Mouse (Mus musculus) splenic B cell, adult 2 months (primary cell): ENCODE data around the gene Tmem132d.

ENCODE experiments used
- DNase-seq: peaks from one replicate; pipeline ENCODE4 v3.0.0-alpha.2; 2011; ENCODE audit warnings: low read depth, low spot score
- H3K27me3 ChIP-seq: 2 replicates; pipeline ENCODE4 v1.6.1; 2012; ENCODE audit warnings: mild to moderate bottlenecking, low read length, moderate library complexity, mixed read lengths; ENCODE audit not compliant: control insufficient read depth, poor library complexity, insufficient read depth, severe bottlenecking
- H3K36me3 ChIP-seq: 2 replicates; pipeline ENCODE4 v1.6.1; 2012; ENCODE audit warnings: mild to moderate bottlenecking, low read length, moderate library complexity, mixed read lengths; ENCODE audit not compliant: control insufficient read depth, poor library complexity, insufficient read depth, severe bottlenecking

Tmem132d gene

DNA sequence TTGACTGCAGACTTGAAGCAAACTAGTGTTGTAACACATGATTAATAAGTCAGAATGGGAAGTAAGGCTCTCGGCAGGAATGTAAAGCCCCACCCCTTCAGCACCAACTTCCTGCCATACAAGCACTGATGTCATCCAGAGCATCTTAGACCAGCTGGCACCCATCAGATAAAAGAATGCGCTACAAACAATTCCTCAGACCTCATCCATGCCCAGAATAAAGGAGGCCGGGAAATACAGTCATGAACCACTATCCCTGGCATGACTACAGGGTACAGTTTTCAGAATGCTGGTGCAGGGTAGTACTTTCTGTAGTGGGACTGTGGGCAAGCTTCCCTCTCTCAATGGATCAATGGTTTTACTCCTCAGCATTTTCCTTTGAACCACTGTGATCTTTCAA, 310.2 kb downstream of the Tmem132d start:
- DNase-seq, result no peak
- no peaks in the 10 kb centered on the region for H3K36me3 ChIP-seq
- H3K27me3 ChIP-seq, result no peaks in the 10 kb centered on the region

GRCm38 (mm10) chr5:128119171-128119570, 313.7 kb downstream of the Tmem132d start:
- H3K36me3 ChIP-seq, result no peaks in the 10 kb centered on the region
- no peak for DNase-seq
- no peaks in the 10 kb centered on the region for H3K27me3 ChIP-seq

DNA sequence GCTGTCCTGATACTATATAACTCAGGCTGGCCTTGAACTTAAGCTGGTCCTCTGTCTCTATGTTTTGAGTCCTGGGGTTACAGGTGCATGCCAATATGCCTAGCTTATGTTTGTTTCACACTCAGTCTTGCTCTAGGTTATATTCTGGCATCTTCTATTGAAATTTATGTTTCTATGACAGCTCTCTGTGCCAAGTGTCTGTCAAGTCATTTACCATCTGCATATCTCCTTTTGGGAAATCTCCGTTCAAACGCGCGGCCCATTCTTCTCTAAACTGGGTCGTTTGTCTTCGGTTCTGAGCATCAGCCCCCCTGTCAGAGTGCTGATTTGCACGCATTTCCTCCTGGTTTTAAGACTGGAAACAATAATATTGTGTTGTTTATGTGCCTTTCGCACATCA, 319.8 kb downstream of the Tmem132d start:
- Histone ChIP-seq H3K27me3 (no peaks in the 10 kb centered on the region), H3K36me3 (no peaks in the 10 kb centered on the region)
- no peak for DNase-seq

GRCm38 (mm10) chr5:128112518-128112917, 320.4 kb downstream of the Tmem132d start:
- Histone ChIP-seq H3K36me3 (no peaks in the 10 kb centered on the region), H3K27me3 (no peaks in the 10 kb centered on the region)
- DNase-seq, result no peak

DNA sequence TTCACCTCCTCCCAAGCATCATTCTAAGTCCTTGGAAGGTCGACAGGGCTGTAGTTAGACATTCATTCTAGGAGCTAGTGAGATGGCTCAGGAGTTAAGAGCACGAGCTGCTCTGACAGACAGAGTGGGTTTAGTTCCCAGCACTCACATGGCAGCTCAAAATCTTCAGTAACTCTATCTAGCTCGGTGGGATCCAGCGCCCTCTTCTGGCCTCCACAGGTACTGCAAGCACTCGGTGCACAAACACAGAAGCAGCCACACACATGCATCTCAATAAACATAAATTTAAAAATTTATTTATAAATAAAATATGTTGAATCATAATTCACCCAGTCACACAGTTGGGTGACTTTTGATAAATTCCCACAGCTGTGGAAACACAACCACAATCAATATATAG, 321.2 kb downstream of the Tmem132d start:
- no peak for DNase-seq
- no peaks in the 10 kb centered on the region for H3K36me3 ChIP-seq

GRCm38 (mm10) chr5:128102556-128102955, 330.3 kb downstream of the Tmem132d start:
- no peak for DNase-seq
- no peaks in the 10 kb centered on the region for H3K27me3 ChIP-seq

More for the DNA sequence above, 321.2 kb downstream of the Tmem132d start:
- H3K27me3 ChIP-seq, result no peaks in the 10 kb centered on the region

DNA sequence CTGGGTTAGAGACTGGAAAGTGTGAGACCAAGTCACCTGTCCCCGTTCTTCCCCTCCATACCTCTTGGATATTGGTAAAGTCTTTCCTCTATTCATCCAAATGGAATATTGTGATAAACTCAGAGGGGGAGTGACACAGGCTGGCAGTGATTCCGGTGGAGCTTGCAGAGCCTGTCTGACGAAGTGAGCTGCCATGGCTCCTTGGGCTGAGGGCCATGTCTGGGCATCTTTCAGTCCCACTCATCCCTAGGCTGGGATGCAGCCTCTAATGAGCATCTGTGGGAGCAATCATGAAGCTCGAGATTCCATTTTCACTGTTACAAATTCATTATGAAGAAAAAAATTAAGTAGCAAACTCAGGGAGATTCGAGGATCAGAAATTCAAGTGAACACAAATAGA, 332.5 kb downstream of the Tmem132d start:
- Histone ChIP-seq H3K36me3 (no peaks in the 10 kb centered on the region), H3K27me3 (no peaks in the 10 kb centered on the region)
- DNase-seq, result no peak

More at GRCm38 (mm10) chr5:128102556-128102955, 330.3 kb downstream of the Tmem132d start:
- no peaks in the 10 kb centered on the region for H3K36me3 ChIP-seq

DNA sequence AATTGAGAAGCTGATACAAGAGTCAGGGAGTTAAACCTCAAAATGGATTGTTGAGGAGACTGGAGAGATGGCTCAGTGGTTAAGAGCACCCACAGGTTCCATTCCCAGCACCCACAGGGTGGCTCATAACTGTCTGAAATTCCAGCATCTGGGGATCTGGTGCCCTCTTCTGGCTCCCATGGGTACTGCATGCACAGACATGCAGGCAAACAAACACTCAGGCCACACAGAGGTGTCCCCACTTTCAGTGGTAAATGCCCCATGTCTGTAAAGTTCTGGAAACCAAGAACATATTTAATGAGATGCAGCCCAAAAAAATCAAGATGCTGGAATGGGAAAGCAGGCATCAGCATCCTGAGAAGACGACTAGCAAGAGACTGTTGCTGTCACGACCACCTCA, 333.4 kb downstream of the Tmem132d start:
- no peak for DNase-seq
- H3K27me3 ChIP-seq, result no peaks in the 10 kb centered on the region
- H3K36me3 ChIP-seq, result no peaks in the 10 kb centered on the region

DNA sequence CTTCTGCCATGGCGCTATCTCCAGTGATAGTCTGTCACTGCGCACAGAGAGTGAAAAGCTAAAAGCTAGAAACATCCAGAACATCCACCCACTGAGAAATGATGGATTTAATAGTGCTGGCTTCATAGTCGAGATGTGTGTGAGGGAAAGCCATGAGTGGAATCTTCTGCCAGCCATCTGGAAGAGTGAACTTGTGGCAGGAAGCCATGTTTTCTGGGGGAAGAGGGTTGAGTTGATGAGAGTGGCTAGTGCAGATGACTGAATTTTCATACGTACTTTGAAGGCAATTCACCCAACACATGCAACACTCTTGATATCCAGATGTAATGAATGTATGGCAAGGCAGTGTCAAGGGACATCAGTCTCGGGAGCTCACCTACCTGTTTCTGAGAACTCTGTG, 342.3 kb downstream of the Tmem132d start:
- no peak for DNase-seq
- no peaks in the 10 kb centered on the region for H3K27me3 ChIP-seq
- no peaks in the 10 kb centered on the region for H3K36me3 ChIP-seq

- no peaks in the 10 kb centered on the region for H3K27me3 ChIP-seq
- no peak for DNase-seq
- no peaks in the 10 kb centered on the region for H3K36me3 ChIP-seq
Observed at GRCm38 (mm10) chr5:128075456-128075855, 357.4 kb downstream of the Tmem132d start.

GRCm38 (mm10) chr5:128072616-128073015, 360.3 kb downstream of the Tmem132d start:
- no peaks in the 10 kb centered on the region for H3K27me3 ChIP-seq
- no peak for DNase-seq
- no peaks in the 10 kb centered on the region for H3K36me3 ChIP-seq

DNA sequence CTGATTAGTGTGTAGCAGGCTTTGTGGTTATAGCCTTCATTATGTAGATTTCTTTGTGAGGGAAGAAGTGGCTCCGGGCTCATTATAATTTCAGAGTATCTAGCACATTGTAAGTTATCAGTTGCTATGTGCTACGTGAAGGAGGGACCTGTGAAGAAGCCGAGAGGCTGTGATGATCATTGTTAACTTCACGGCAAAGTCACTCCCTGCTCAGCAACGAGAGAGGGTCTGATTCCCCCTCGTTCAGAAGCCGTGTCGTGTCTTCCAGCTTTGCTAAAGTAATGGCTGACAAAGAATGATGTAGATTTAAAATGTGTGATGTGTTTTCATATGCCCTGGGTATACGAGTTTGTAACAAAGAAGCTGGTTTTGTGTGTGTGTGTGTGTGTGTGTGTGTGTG, 391.1 kb downstream of the Tmem132d start:
- no peak for DNase-seq
- Histone ChIP-seq H3K36me3 (no peaks in the 10 kb centered on the region), H3K27me3 (no peaks in the 10 kb centered on the region)

GRCm38 (mm10) chr5:128040036-128040435, 392.8 kb downstream of the Tmem132d start:
- Histone ChIP-seq H3K36me3 (no peaks in the 10 kb centered on the region), H3K27me3 (no peaks in the 10 kb centered on the region)
- no peak for DNase-seq

DNA sequence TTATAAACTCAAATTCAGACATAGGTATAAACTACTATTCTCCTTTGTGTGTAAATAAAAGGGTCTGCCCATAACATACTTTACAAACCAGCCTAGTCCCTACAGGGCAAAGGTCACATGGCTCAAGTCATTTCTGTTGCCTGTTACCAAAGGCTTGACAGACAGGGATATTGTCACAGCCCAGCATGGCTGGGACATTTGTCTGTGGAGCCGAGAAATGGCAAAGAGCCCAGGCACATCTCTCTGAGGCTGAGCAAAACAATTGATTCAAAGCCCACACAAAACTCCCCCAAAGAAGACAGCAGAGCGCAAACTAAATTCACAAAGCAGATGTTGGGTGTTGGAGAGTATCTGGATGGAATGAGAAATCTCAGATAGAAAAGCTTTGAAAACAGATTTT, 405.8 kb downstream of the Tmem132d start:
- no peaks in the 10 kb centered on the region for H3K36me3 ChIP-seq
- no peak for DNase-seq

GRCm38 (mm10) chr5:128004666-128005065, 428.2 kb downstream of the Tmem132d start:
- H3K36me3 ChIP-seq, result no peaks in the 10 kb centered on the region
- no peaks in the 10 kb centered on the region for H3K27me3 ChIP-seq
- DNase-seq, result no peak

More for the DNA sequence above, 405.8 kb downstream of the Tmem132d start:
- no peaks in the 10 kb centered on the region for H3K27me3 ChIP-seq

DNA sequence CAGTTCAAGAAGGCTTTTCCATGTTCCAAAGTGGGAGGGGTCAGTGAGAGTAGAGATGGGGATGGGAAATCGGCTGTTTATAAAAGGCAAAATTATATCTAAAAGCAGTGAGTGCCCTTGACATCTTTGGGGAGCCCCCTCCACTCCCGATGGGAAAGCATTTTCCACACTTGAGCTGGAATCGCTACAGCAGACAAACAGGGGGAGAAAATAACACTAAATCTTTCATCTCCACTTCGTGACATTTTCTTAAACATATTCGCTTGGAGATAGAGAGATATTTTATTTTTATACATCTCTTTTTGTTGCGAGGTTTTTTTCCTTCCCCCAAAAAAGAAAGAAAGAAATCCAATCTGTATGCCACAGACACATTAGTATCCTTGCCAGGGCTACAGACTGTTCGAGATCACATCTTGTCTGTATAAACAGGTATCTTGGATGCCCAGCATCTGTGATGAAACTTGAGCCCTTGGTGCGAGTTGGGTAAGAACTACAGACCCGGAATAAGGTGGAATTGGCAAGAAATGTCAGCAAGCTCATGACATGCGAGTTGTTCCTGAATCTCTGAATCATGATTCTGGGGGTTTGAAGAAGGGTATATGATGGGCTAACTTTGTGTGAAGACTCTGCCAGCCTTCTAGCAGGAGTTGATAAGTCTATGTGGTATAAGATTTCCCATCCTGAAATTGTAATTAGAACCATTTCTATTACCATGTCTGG, 436.2 kb downstream of the Tmem132d start:
- DNase-seq, result no peak
- Histone ChIP-seq H3K27me3 (no peaks in the 10 kb centered on the region), H3K36me3 (no peaks in the 10 kb centered on the region)
